Mouse (Mus musculus): ENCODE data around the gene Mup14. TPM values are rescaled to one million over a fixed set of nuclear protein-coding genes. Genes with fewer than 3 reads are reported as not detected.
"Not testable (repeated sequence)": the region's sequence is repeated elsewhere in the genome, so short reads cannot be mapped to it uniquely, and the experiment has no call there.

Gene Mup14
- not detected in 2 replicates for polyA plus RNA-seq (2014; fragmentation: Nextera tagmentation; extraction: Ambion mirVana)

DNA sequence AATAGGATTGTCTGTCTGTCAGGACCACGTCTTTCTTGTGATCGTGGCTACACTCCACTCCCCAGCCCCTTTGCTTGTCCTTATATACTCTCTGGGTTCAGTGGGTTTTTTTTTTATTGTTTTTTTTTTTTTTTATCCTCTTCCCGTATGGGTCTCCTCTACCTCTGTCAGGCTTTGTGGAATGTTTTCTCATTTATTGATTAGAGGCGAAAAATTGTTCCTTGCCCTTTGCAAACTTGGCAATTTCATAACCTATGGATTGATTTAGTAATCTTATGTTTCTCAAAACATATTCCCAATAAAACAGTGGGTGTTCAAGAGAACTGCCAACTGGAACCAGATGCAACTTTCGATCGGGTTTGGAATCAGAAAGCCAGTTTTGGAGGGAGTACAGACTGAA, at the start of gene Mup14:
Gene Mup14 (minus strand): TSS at position 101 of the 400 bp plus-strand sequence.
- H3K36me3 ChIP-seq (ENCODE audit: control insufficient read depth, insufficient read depth, low read length); H3K27me3 ChIP-seq (replicated peaks; ENCODE audit: control insufficient read depth, insufficient read depth, low read length); H3K9ac ChIP-seq (ENCODE audit: low read length); H3K4me1 ChIP-seq (ENCODE audit: control insufficient read depth, insufficient read depth, low read length); H3K4me3 ChIP-seq (ENCODE audit: low read depth, low read length); H3K27ac ChIP-seq (ENCODE audit: low read depth, low read length); DNase-seq (ENCODE audit: low spot score); ATAC-seq; H3K4me2 ChIP-seq (ENCODE audit: low read length); H3K9me3 ChIP-seq (replicated peaks; ENCODE audit: control insufficient read depth, low read length): not testable (repeated sequence)
- 88% methylated on average over 3 of the region's 6 CpGs for WGBS

DNA sequence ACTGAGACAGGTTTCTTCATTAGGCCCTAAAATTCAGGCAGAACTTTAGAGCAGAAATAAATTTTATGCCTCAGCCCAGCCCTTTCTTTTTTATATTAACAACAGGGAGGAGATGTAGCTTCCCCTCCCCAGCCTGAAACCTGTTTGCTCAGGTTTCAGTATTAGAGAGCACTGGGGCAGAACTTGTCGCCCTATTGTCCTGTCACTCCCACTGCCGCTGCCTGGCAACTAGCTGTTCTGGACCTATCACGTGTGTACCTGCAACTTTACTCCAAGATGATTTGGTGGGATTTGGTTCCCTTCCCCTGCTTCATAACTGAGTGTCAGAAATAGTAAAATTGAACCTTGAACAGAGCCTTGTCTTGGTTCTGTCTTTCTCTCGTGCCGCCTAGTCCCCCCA, 34.3 kb upstream of the Mup14 start:
- H3K9ac ChIP-seq (ENCODE audit: low read length); ATAC-seq; H3K27ac ChIP-seq (ENCODE audit: low read depth, low read length); H3K36me3 ChIP-seq (ENCODE audit: control insufficient read depth, insufficient read depth, low read length); H3K4me3 ChIP-seq (ENCODE audit: low read depth, low read length); H3K4me1 ChIP-seq (ENCODE audit: control insufficient read depth, insufficient read depth, low read length); H3K9me3 ChIP-seq (replicated peaks; ENCODE audit: control insufficient read depth, low read length); H3K4me2 ChIP-seq (ENCODE audit: low read length); DNase-seq (ENCODE audit: low spot score); H3K27me3 ChIP-seq (replicated peaks; ENCODE audit: control insufficient read depth, insufficient read depth, low read length): not testable (repeated sequence)
- WGBS = 82% methylated on average over 3 of the region's 5 CpGs

Other genes with a start within 250 kb of the Mup14 start
- gene Mup13, start 75.7 kb downstream of the Mup14 start, polyA plus RNA-seq (2014; fragmentation: Nextera tagmentation; extraction: Ambion mirVana) = not detected in 2 replicates
- gene Mup15, start 135.7 kb upstream of the Mup14 start, polyA plus RNA-seq (2014; fragmentation: Nextera tagmentation; extraction: Ambion mirVana) = not detected in 2 replicates
- gene Mup16, start 215.5 kb upstream of the Mup14 start, polyA plus RNA-seq (2014; fragmentation: Nextera tagmentation; extraction: Ambion mirVana) = not detected in 2 replicates

Measured in forebrain, embryonic 14.5 days (tissue).